Mouse (Mus musculus) lung, embryonic 15.5 days (tissue): ENCODE measurements around the gene Ugt2a2. TPM values are rescaled to one million over a fixed set of nuclear protein-coding genes. Genes with fewer than 3 reads are reported as not detected.
"Not testable (repeated sequence)": the region's sequence is repeated elsewhere in the genome, so short reads cannot be mapped to it uniquely, and the experiment has no call there.

Experiments used
- ATAC-seq: fragments of 200-750 bp; cut with Nextera tagmentation; 2 replicates; pipeline ENCODE4 v1.8.0; 2017; ENCODE audit warnings: moderate number of reproducible peaks, borderline replicate concordance; ENCODE audit not compliant: low FRiP score, low TSS enrichment; ENCODE audit errors: extremely low read depth
- H3K27ac ChIP-seq: fragments of 300-500 bp; sonication (generic); 2 replicates; pipeline ENCODE4 v1.5.1; 2015; ENCODE audit warnings: moderate library complexity, mild to moderate bottlenecking, inconsistent platforms
- H3K27me3 ChIP-seq: fragments of 300-500 bp; sonication (generic); 2 replicates; pipeline ENCODE4 v1.6.1; 2015; ENCODE audit warnings: inconsistent platforms
- H3K36me3 ChIP-seq: fragments of 300-500 bp; sonication (generic); 2 replicates; pipeline ENCODE4 v1.6.1; 2015; ENCODE audit warnings: inconsistent platforms
- H3K4me1 ChIP-seq: fragments of 300-500 bp; sonication (generic); 2 replicates; pipeline ENCODE4 v1.6.1; 2015; ENCODE audit warnings: inconsistent platforms
- H3K4me2 ChIP-seq: fragments of 300-500 bp; sonication (generic); 2 replicates; pipeline ENCODE4 v1.6.1; 2015; ENCODE audit warnings: inconsistent platforms, mild to moderate bottlenecking, moderate library complexity
- H3K4me3 ChIP-seq: fragments of 300-500 bp; sonication (generic); 2 replicates; pipeline ENCODE4 v1.5.1; 2015; ENCODE audit warnings: mild to moderate bottlenecking, inconsistent platforms
- H3K9ac ChIP-seq: fragments of 300-500 bp; sonication (generic); 2 replicates; pipeline ENCODE4 v1.6.1; 2015; ENCODE audit warnings: inconsistent platforms
- H3K9me3 ChIP-seq: fragments of 300-500 bp; sonication (generic); 2 replicates; pipeline ENCODE4 v1.6.1; 2016; ENCODE audit warnings: inconsistent platforms
- whole genome bisulfite sequencing: fragments of 180-500 bp; shearing (Covaris S2); methylation state at CpG from one replicate; pipeline ENCODE4 v1.1.7; 2015; 5-methylcytosine and 5-hydroxymethylcytosine counted together
- polyA plus RNA-seq: library from polyadenylated mRNA; unstranded; fragments of >200 nt; fragmentation: Nextera tagmentation; extraction: Ambion mirVana; gene quantifications from 2 replicates; pipeline ENCODE4 v1.2.1, GENCODE M21; 2015

Ugt2a2 gene
- polyA plus RNA-seq = not detected in 2 replicates

DNA sequence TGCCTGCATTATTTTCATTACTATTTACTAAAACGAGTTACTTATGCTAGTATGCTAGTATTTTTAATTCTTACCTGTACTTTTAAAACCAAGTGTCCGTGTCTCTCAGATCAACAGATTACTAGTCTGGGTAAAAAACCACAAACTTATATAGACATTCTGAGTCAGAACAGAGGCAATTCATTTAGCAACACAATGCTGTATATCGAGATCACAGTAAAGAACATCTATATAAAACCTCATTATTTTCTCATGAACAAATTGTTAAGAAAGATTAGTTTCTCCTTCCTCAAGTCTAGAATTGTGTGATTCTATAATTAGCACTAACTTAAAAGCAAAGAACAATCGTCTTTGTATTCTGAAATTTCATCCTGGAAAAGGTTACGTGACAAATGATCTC lies at the start of gene Ugt2a2:
TSS of gene Ugt2a2 (minus strand) at position 101 of the 400 bp plus-strand sequence.
- H3K9me3 ChIP-seq = no peaks in the 10 kb centered on the region
- no peaks in the 10 kb centered on the region for H3K27me3 ChIP-seq
- no peaks in the 10 kb centered on the region for H3K4me1 ChIP-seq
- no peaks in the 10 kb centered on the region for H3K36me3 ChIP-seq
- WGBS = 76% methylated on average over 5 of the region's 5 CpGs
- no peak within 1 kb of the TSS for H3K9ac ChIP-seq
- no peak within 1 kb of the TSS for H3K4me2 ChIP-seq
- H3K4me3 ChIP-seq = no peak within 1 kb of the TSS
- no peak for ATAC-seq
- no peak within 1 kb of the TSS for H3K27ac ChIP-seq

GRCm38 (mm10) chr5:87523561-87523960 lies 41.5 kb upstream of the Ugt2a2 start:
- ATAC-seq, H3K4me2 ChIP-seq, H3K4me1 ChIP-seq, H3K27ac ChIP-seq, H3K4me3 ChIP-seq, H3K36me3 ChIP-seq, H3K9me3 ChIP-seq, H3K9ac ChIP-seq, H3K27me3 ChIP-seq: not testable (repeated sequence)
- WGBS = 88% methylated on average over 2 of the region's 2 CpGs

DNA sequence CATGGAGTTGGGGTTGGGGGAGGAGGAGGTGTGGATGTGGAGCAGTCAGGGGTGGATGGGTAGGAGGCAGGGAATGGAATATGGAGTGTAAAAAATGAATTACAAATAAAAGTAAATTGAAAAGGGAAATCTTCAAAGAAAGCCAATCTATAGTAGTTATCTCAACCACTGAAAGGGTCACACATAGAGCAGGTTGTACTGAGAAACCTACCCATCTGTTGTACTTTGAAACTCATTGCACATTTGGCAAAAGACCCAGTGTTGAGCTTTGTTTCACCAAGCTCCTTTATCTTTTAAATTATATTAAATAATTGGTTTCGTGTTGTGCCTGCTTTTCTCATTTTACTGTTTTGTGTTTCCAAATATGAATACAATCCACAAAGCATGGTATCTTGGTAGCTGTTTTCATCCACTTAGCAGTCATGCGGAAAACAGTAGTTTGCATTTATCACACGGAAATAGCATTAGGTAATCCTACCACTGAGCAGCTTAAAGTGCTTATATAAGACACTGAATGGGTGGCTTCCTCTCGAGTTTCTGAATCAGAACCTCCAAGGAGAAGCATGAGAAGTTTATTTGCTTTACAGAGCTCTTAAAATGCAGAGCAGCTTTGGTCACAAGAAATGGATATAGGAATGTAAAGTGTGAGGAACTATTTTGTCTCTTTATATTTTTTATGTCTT lies 23.9 kb upstream of the Ugt2a2 start:
- no peak for ATAC-seq
- H3K9ac ChIP-seq = no peak overlapping the region
- H3K4me2 ChIP-seq = no peak overlapping the region
- no peaks in the 10 kb centered on the region for H3K4me1 ChIP-seq
- H3K9me3 ChIP-seq = no peaks in the 10 kb centered on the region
- no peak overlapping the region for H3K4me3 ChIP-seq
- 51% methylated on average over 4 of the region's 4 CpGs for WGBS
- H3K27me3 ChIP-seq = no peaks in the 10 kb centered on the region
- H3K36me3 ChIP-seq = no peaks in the 10 kb centered on the region
- H3K27ac ChIP-seq = no peak overlapping the region

GRCm38 (mm10) chr5:87502687-87503086 lies 20.6 kb upstream of the Ugt2a2 start:
- ATAC-seq = no peak
- no peak overlapping the region for H3K4me2 ChIP-seq
- H3K4me1 ChIP-seq = no peaks in the 10 kb centered on the region
- WGBS = 76% methylated on average over 1 of the region's 1 CpGs
- H3K27ac ChIP-seq = no peak overlapping the region
- no peak overlapping the region for H3K9ac ChIP-seq
- no peaks in the 10 kb centered on the region for H3K27me3 ChIP-seq
- no peak overlapping the region for H3K4me3 ChIP-seq
- no peaks in the 10 kb centered on the region for H3K36me3 ChIP-seq
- no peaks in the 10 kb centered on the region for H3K9me3 ChIP-seq

GRCm38 (mm10) chr5:87499341-87499740 lies 17.3 kb upstream of the Ugt2a2 start:
- Histone ChIP-seq H3K27ac (no peak overlapping the region), H3K4me3 (no peak overlapping the region), H3K27me3 (no peaks in the 10 kb centered on the region), H3K9me3 (no peaks in the 10 kb centered on the region), H3K36me3 (no peaks in the 10 kb centered on the region), H3K4me1 (no peaks in the 10 kb centered on the region), H3K9ac (no peak overlapping the region), H3K4me2 (no peak overlapping the region)
- no peak for ATAC-seq

DNA sequence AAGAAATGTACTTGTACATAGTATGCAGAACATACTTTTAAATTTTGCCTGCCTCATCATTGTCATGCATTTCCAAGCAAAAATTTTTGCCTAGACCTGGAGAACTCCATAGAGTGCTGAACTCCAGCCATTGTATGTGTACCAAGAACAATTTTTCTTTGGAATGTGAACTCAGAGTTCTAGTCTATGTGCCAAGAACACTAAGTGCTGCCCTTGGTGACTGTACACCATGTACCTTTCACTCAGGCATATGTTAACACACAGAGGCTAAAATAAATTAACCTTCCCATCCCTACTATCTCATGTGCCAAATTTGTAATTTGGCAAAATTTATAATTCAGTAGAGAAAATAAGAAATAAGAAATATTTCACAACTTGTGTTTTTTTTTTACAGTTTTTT lies 16.9 kb upstream of the Ugt2a2 start:
- Histone ChIP-seq H3K4me1 (no peaks in the 10 kb centered on the region), H3K9me3 (no peaks in the 10 kb centered on the region), H3K27me3 (no peaks in the 10 kb centered on the region), H3K4me2 (no peak overlapping the region), H3K9ac (no peak overlapping the region), H3K27ac (no peak overlapping the region), H3K4me3 (no peak overlapping the region), H3K36me3 (no peaks in the 10 kb centered on the region)
- ATAC-seq = no peak

DNA sequence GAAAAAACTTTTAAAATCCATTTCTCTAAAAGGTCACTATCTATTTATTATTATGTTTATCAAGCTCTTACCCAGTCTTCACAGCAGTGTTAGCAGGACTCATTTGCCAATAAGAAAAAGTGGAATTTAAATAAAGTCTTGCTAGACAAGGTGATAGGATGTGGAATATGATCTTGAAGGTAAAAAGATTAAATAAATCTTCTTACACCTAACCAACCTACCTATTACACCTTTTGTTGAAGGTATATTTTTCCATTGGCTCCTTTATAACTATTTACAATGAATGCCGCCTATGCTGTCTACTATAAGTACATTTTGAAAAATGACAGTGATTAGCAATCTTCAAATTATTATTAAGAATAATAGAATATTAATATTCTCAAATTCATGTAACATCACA lies 8.7 kb upstream of the Ugt2a2 start, which contains the start of gene Ugt2a1:
TSS of gene Ugt2a1 (minus strand) at position 101 of the 400 bp plus-strand sequence.
- no peaks in the 10 kb centered on the region for H3K9me3 ChIP-seq
- H3K4me3 ChIP-seq = no peak within 1 kb of the TSS
- H3K9ac ChIP-seq = no peak within 1 kb of the TSS
- WGBS = 76% methylated on average over 1 of the region's 1 CpGs
- no peaks in the 10 kb centered on the region for H3K4me1 ChIP-seq
- H3K27ac ChIP-seq = no peak within 1 kb of the TSS
- no peak within 1 kb of the TSS for H3K4me2 ChIP-seq
- ATAC-seq = no peak
- H3K27me3 ChIP-seq = no peaks in the 10 kb centered on the region
- H3K36me3 ChIP-seq = no peaks in the 10 kb centered on the region

DNA sequence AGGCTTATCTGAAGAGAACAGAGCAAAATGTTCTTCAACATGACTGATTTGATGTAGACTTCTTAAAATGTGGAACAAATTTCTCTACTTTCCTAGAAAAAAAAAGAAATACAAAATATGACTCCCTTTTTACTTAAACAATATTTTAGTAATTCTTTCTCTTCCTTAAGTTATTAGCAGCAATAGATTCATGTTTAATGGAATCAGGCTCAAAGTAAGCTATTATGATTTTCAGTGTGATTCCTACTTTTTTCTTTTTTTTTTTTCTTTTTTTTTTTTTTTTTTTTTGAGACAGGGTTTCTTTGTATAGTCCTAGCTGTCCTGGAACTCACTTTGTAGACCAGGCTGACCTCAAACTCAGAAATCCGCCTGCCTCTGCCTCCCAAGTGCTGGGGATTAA lies 4.6 kb upstream of the Ugt2a2 start, which contains the start of gene Gm43638:
TSS of gene Gm43638 (minus strand) at position 101 of the 400 bp plus-strand sequence.
- not testable (repeated sequence) for H3K36me3 ChIP-seq, ATAC-seq, H3K4me3 ChIP-seq, H3K4me2 ChIP-seq, H3K9me3 ChIP-seq, H3K9ac ChIP-seq, H3K27me3 ChIP-seq, H3K27ac ChIP-seq, H3K4me1 ChIP-seq
- WGBS = 78% methylated on average over 1 of the region's 1 CpGs

DNA sequence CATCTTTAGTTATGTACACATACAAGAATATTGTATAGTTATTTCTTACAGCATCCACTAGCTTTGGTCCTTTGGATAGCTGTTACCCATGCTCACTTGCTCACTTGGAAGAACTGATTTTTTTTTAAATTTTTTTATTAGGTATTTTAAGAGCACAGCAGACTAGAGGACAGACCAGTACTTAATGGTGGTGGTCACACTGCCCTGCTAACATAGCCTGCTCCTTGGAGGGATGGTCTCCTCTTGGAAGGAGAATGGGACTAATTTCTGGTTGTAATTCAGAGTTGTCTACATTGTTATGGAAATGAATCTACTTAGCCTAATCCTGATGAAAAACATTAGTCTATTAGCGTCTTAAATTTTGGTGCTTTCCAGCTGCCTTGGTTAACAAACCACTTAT lies 23.2 kb downstream of the Ugt2a2 start:
- H3K4me1 ChIP-seq = no peaks in the 10 kb centered on the region
- no peak overlapping the region for H3K9ac ChIP-seq
- no peak for ATAC-seq
- no peak overlapping the region for H3K4me2 ChIP-seq
- H3K4me3 ChIP-seq = no peak overlapping the region
- no peaks in the 10 kb centered on the region for H3K9me3 ChIP-seq
- H3K36me3 ChIP-seq = no peaks in the 10 kb centered on the region
- 57% methylated on average over 1 of the region's 1 CpGs for WGBS
- H3K27me3 ChIP-seq = no peaks in the 10 kb centered on the region
- H3K27ac ChIP-seq = no peak overlapping the region

- Histone ChIP-seq H3K36me3 (no peaks in the 10 kb centered on the region), H3K4me3 (no peak overlapping the region), H3K27me3 (no peaks in the 10 kb centered on the region), H3K4me1 (no peaks in the 10 kb centered on the region), H3K9me3 (no peaks in the 10 kb centered on the region), H3K4me2 (no peak overlapping the region), H3K27ac (no peak overlapping the region), H3K9ac (no peak overlapping the region)
- ATAC-seq = no peak
Measured at GRCm38 (mm10) chr5:87457701-87458100, 24.4 kb downstream of the Ugt2a2 start.

GRCm38 (mm10) chr5:87456216-87456850 lies 25.7 kb downstream of the Ugt2a2 start:
- ATAC-seq = no peak
- Histone ChIP-seq H3K9me3 (no peaks in the 10 kb centered on the region), H3K9ac (no peak overlapping the region), H3K27me3 (no peaks in the 10 kb centered on the region), H3K27ac (no peak overlapping the region), H3K4me2 (no peak overlapping the region), H3K36me3 (no peaks in the 10 kb centered on the region), H3K4me3 (no peak overlapping the region), H3K4me1 (no peaks in the 10 kb centered on the region)
- WGBS = 82% methylated on average over 3 of the region's 3 CpGs

DNA sequence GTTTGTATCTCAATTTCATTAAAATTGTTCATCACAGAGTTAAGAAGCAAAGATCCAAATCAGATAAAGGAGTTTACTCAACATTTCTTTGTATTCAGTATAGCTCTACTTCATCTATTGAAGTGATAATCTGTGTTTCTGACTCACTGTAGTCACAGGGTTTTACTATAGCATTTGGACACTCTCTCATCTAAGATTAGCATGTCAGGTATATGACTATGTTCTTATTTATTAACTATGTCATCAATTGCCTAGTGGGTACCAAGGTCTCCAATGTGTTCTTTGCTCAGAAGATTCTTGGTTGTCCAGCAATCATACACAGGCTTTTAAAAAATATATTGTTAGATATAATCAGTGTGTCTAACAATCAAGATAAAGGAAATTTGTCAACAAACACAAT lies 26.5 kb downstream of the Ugt2a2 start:
- Histone ChIP-seq H3K9me3 (no peaks in the 10 kb centered on the region), H3K36me3 (no peaks in the 10 kb centered on the region), H3K4me3 (no peak overlapping the region), H3K4me2 (no peak overlapping the region), H3K27me3 (no peaks in the 10 kb centered on the region), H3K4me1 (no peaks in the 10 kb centered on the region), H3K9ac (no peak overlapping the region), H3K27ac (no peak overlapping the region)
- no peak for ATAC-seq
